Mouse (Mus musculus) thymus, postnatal 14 days (tissue): Measurements from ENCODE around the gene Strada.
"Not testable (repeated sequence)": the region's sequence is repeated elsewhere in the genome, so short reads cannot be mapped to it uniquely, and the experiment has no call there.

Source experiments
- DNase-seq: peaks from one replicate; pipeline ENCODE4 v3.0.0; 2021

Strada gene

GRCm38 (mm10) chr11:106202123-106202465, at the start of gene Strada:
Strada (minus strand) TSS chr11:106202168.
- no peak for DNase-seq

GRCm38 (mm10) chr11:106249326-106249725, 47.4 kb upstream of the Strada start:
- DNase-seq: no peak

GRCm38 (mm10) chr11:106246834-106247233, 44.9 kb upstream of the Strada start:
- DNase-seq: peak; percentile 40

- DNase-seq: peak; percentile 22
Observed at GRCm38 (mm10) chr11:106233978-106234377, 32.0 kb upstream of the Strada start.

- no peak for DNase-seq
Observed at GRCm38 (mm10) chr11:106220603-106221002, 18.6 kb upstream of the Strada start.

GRCm38 (mm10) chr11:106216730-106217490, 14.9 kb upstream of the Strada start, which contains the start of gene Ddx42:
Ddx42 (plus strand) TSS chr11:106216926.
- peak; percentile 93 for DNase-seq

- DNase-seq: peak; percentile 93
Observed at GRCm38 (mm10) chr11:106215927-106216729, 14.2 kb upstream of the Strada start, which contains the start of gene Ccdc47. Ccdc47 (minus strand) TSS chr11:106216344.

- no peak for DNase-seq
Observed at GRCm38 (mm10) chr11:106215450-106215859, 13.5 kb upstream of the Strada start.

GRCm38 (mm10) chr11:106214856-106215255, 12.9 kb upstream of the Strada start:
- DNase-seq: no peak

GRCm38 (mm10) chr11:106212771-106213170, 10.8 kb upstream of the Strada start:
- no peak for DNase-seq

- no peak for DNase-seq
Observed at GRCm38 (mm10) chr11:106201337-106202122, 438 bp downstream of the Strada start.

- DNase-seq: peak; percentile 13
Observed at GRCm38 (mm10) chr11:106200756-106201155, 1.2 kb downstream of the Strada start.

GRCm38 (mm10) chr11:106199997-106200396, 2.0 kb downstream of the Strada start:
- not testable (repeated sequence) for DNase-seq

GRCm38 (mm10) chr11:106198277-106198676, 3.7 kb downstream of the Strada start:
- no peak for DNase-seq

- DNase-seq: no peak
Observed at GRCm38 (mm10) chr11:106195341-106195740, 6.6 kb downstream of the Strada start.

- DNase-seq: no peak
Observed at GRCm38 (mm10) chr11:106194891-106195290, 7.1 kb downstream of the Strada start.

- DNase-seq: no peak
Observed at GRCm38 (mm10) chr11:106194155-106194541, 7.8 kb downstream of the Strada start.

GRCm38 (mm10) chr11:106193371-106194154, 8.4 kb downstream of the Strada start:
- DNase-seq: peak; percentile 98

GRCm38 (mm10) chr11:106192657-106193370, 9.2 kb downstream of the Strada start:
- peak; percentile 19 for DNase-seq

- DNase-seq: no peak
Observed at GRCm38 (mm10) chr11:106192241-106192640, 9.7 kb downstream of the Strada start.

- DNase-seq: no peak
Observed at GRCm38 (mm10) chr11:106191716-106192115, 10.3 kb downstream of the Strada start.

- no peak for DNase-seq
Observed at GRCm38 (mm10) chr11:106187326-106187725, 14.6 kb downstream of the Strada start.
